Comparison of ENCODE assay signal across 8 mouse cellular contexts in the genomic region with DNA sequence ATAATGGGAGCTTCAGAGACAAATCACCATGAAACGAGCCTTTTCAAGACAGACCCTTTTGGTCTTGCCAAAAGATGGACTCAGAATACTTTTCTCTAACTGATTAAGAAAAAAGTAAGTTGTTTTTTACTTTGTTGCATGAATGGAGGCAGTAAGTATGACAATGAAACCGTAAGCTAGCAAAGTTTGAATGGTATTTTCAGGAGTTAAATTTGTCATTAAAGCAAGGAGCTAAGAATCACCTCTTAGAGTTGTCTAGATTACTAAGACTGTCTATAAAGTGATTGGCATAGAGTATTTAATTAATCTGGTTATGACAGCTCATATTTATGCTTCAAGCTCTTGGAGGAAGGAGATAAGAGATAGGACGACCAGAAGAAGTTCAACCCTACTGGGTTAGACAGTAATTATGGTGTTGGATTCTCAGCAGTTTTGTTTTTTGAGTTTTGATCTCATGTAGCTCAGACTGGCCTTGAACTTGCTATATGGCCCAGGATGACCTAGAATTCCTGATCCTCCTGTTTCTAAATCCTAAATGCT. TPM values are rescaled to one million over a fixed set of nuclear protein-coding genes. Genes with fewer than 3 reads are reported as not detected.
DNase-seq lines count a peak whose midpoint lies in the region; ATAC-seq and TF ChIP-seq lines count a peak whose summit lies in the region.

A gene (plus strand): TSS at position 51 of the 540 bp plus-strand sequence.

- peak within 1 kb of the TSS; percentile 82 for H3K4me2 ChIP-seq in kidney, embryonic 14.5 days (replicated peaks; ENCODE audit: low read depth, low read length)
- peak within 1 kb of the TSS; percentile 62 for H3K4me2 ChIP-seq in hindbrain, postnatal 0 days (ENCODE audit: low read depth, low read length)

- no peaks in the 10 kb centered on the region for H3K9me3 ChIP-seq in kidney, embryonic 14.5 days (ENCODE audit: control insufficient read depth, low read length)
- no peaks in the 10 kb centered on the region for H3K9me3 ChIP-seq in hindbrain, postnatal 0 days (ENCODE audit: low read length)

- WGBS in kidney, embryonic 14.5 days, result 83% methylated on average over 3 of the region's 3 CpGs
- 73% methylated on average over 3 of the region's 3 CpGs for WGBS in hindbrain, postnatal 0 days

- H3K27ac ChIP-seq in kidney, embryonic 14.5 days (ENCODE audit: low read depth, low read length), result peak within 1 kb of the TSS; percentile 81
- peak within 1 kb of the TSS; percentile 100 for H3K27ac ChIP-seq in gastrocnemius, adult 2 months
- H3K27ac ChIP-seq in hindbrain, postnatal 0 days, result peak within 1 kb of the TSS; percentile 99

- H3K4me3 ChIP-seq in kidney, embryonic 14.5 days (ENCODE audit: low read length), result peak within 1 kb of the TSS; percentile 94
- H3K4me3 ChIP-seq in gastrocnemius, adult 2 months, result peak within 1 kb of the TSS; percentile 86
- peak within 1 kb of the TSS; percentile 97 for H3K4me3 ChIP-seq in hindbrain, postnatal 0 days (ENCODE audit: low read length)

- H3K36me3 ChIP-seq in kidney, embryonic 14.5 days (ENCODE audit: control insufficient read depth, insufficient read depth, low read length), result peaks cover under 1% of the 10 kb centered on the region; the same call in 1 of the 2 replicates
- H3K36me3 ChIP-seq in hindbrain, postnatal 0 days (ENCODE audit: insufficient read depth, low read length), result no peaks in the 10 kb centered on the region

- ATAC-seq in kidney, embryonic 14.5 days (ENCODE audit: low FRiP score, low TSS enrichment), result no peak
- ATAC-seq in hindbrain, postnatal 0 days, result no peak
- no peak for ATAC-seq in megakaryocyte, adult 5-6 weeks (ENCODE audit: poor library complexity, severe bottlenecking)

- peak within 1 kb of the TSS; percentile 65 for H3K9ac ChIP-seq in kidney, embryonic 14.5 days (ENCODE audit: low read depth, low read length)
- peak within 1 kb of the TSS; percentile 99 for H3K9ac ChIP-seq in hindbrain, postnatal 0 days (replicated peaks; ENCODE audit: low read length)

- no peaks in the 10 kb centered on the region for H3K27me3 ChIP-seq in kidney, embryonic 14.5 days (ENCODE audit: control insufficient read depth, insufficient read depth, low read length)
- H3K27me3 ChIP-seq in hindbrain, postnatal 0 days (ENCODE audit: insufficient read depth, low read length), result no peaks in the 10 kb centered on the region

- DNase-seq in kidney, postnatal 14 days, result no peak
- no peak for DNase-seq in adrenal gland, postnatal 14 days
- no peak for DNase-seq in gastrocnemius, adult 2 months
- DNase-seq in hindbrain, postnatal 0 days (ENCODE audit: low spot score), result no peak
- no peak for DNase-seq in urinary bladder, postnatal 25 days (ENCODE audit: low spot score)
- DNase-seq in Muller cell, postnatal 12 days (ENCODE audit: inconsistent ontology term), result no peak

- H3K4me1 ChIP-seq in kidney, embryonic 14.5 days (ENCODE audit: control insufficient read depth, insufficient read depth, low read length), result peaks cover 10% of the 10 kb centered on the region
- peaks cover 16% of the 10 kb centered on the region; the same call in 1 of the 2 replicates for H3K4me1 ChIP-seq in hindbrain, postnatal 0 days (ENCODE audit: insufficient read depth, low read length)

- no peak for TF ChIP-seq CTCF in gastrocnemius, adult 2 months (IDR thresholded peaks at IDR 0.05)
- no peak for TF ChIP-seq CTCF in hindbrain, postnatal 0 days (IDR thresholded peaks at IDR 0.05; ENCODE audit: low read depth)

- intact Hi-C loops in gastrocnemius, adult 2 months (cut with DNase I), result no loop called here

RNA-seq across cellular contexts. Expression of the gene that starts here (rescaled TPM):
- 102 and 127 TPM in 2 replicates for polyA plus RNA-seq in kidney, embryonic 14.5 days (2014; fragmentation: Nextera tagmentation; extraction: Ambion mirVana)
- total RNA-seq in adrenal gland, postnatal 14 days (2021), result 78.3 and 92.0 TPM in 2 replicates
- 10 to 100 TPM; 43.9 to 61.7 TPM for total RNA-seq in gastrocnemius, adult 2 months (2021)
- 57.6 and 58.3 TPM in 2 replicates for total RNA-seq in hindbrain, postnatal 0 days (2014; rRNA removed)
- 92.5 and 93.3 TPM in 2 replicates for polyA plus RNA-seq in hindbrain, postnatal 0 days (2015; fragmentation: Nextera tagmentation; extraction: Ambion mirVana)
- total RNA-seq in megakaryocyte, adult 5-6 weeks (2015), result 152 and 158 TPM in 2 replicates
- 162 and 164 TPM in 2 replicates for total RNA-seq in megakaryocyte, adult 5-6 weeks (2017)
